Mouse (Mus musculus): ENCODE results near the gene Fau. TPM values are rescaled to one million over a fixed set of nuclear protein-coding genes. Genes with fewer than 3 reads are reported as not detected.
A peak's percentile ranks its signal among the peaks of the same experiment; 100 is the strongest.

The Fau gene
- total RNA-seq, 2 experiments from 2014 or later = 802 to 870 TPM

GRCm38 (mm10) chr19:6046294-6047153 is 11.1 kb upstream of the Fau start, which contains the start of gene Syvn1:
Gene Syvn1, plus strand, starts transcription at chr19:6046576.
- DNase-seq = peak; percentile 89

GRCm38 (mm10) chr19:6047154-6047898 is 10.3 kb upstream of the Fau start:
- DNase-seq = no peak

GRCm38 (mm10) chr19:6047899-6048166 is 9.8 kb upstream of the Fau start:
- DNase-seq = no peak

GRCm38 (mm10) chr19:6048681-6049410 is 8.8 kb upstream of the Fau start:
- no peak for DNase-seq

- no peak for DNase-seq
Observed at GRCm38 (mm10) chr19:6052516-6052915, 5.1 kb upstream of the Fau start.

GRCm38 (mm10) chr19:6054296-6054695 is 3.3 kb upstream of the Fau start:
- no peak for DNase-seq

GRCm38 (mm10) chr19:6056696-6057095 is 948 bp upstream of the Fau start:
- DNase-seq = no peak

GRCm38 (mm10) chr19:6058513-6058912 is 869 bp downstream of the Fau start:
- DNase-seq = no peak

- no peak for DNase-seq
Observed at GRCm38 (mm10) chr19:6058966-6059365, 1.3 kb downstream of the Fau start.

GRCm38 (mm10) chr19:6061021-6061533 is 3.4 kb downstream of the Fau start, which contains the start of gene Znhit2:
Gene Znhit2, plus strand, starts transcription at chr19:6061192.
- DNase-seq = peak; percentile 94

GRCm38 (mm10) chr19:6061641-6062302 is 4.1 kb downstream of the Fau start:
- DNase-seq = peak; percentile 49

GRCm38 (mm10) chr19:6062418-6062817 is 4.8 kb downstream of the Fau start:
- DNase-seq = no peak

- no peak for DNase-seq
Observed at GRCm38 (mm10) chr19:6063081-6063480, 5.4 kb downstream of the Fau start.

GRCm38 (mm10) chr19:6066571-6066970 is 8.9 kb downstream of the Fau start:
- no peak for DNase-seq

- DNase-seq = peak; percentile 86
Observed at GRCm38 (mm10) chr19:6067011-6067723, 9.5 kb downstream of the Fau start.

GRCm38 (mm10) chr19:6067724-6068415 is 10.2 kb downstream of the Fau start, which contains the start of gene Tm7sf2:
Gene Tm7sf2, minus strand, starts transcription at chr19:6068373.
- peak; percentile 91 for DNase-seq

GRCm38 (mm10) chr19:6068951-6069350 is 11.3 kb downstream of the Fau start:
- DNase-seq = no peak

GRCm38 (mm10) chr19:6069851-6070250 is 12.2 kb downstream of the Fau start:
- no peak for DNase-seq

GRCm38 (mm10) chr19:6070571-6071250 is 13.1 kb downstream of the Fau start:
- DNase-seq = no peak

- no peak for DNase-seq
Observed at GRCm38 (mm10) chr19:6071261-6071660, 13.6 kb downstream of the Fau start.

Data from heart, postnatal 4 days (tissue).